Mouse (Mus musculus) forebrain, embryonic 16.5 days (tissue): ENCODE measurements around the gene Rmi2. TPM values are rescaled to one million over a fixed set of nuclear protein-coding genes. Genes with fewer than 3 reads are reported as not detected.
A peak's percentile ranks its signal among the peaks of the same experiment; 100 is the strongest.

Experiments
- ATAC-seq: fragments of 200-750 bp; cut with Nextera tagmentation; 2 replicates; pipeline ENCODE4 v1.8.0; 2017; ENCODE audit warnings: mild to moderate bottlenecking, moderate library complexity
- H3K27ac ChIP-seq: fragments of 300-500 bp; sonication (generic); 2 replicates; pipeline ENCODE4 v1.5.1; 2014; ENCODE audit warnings: low read length, control low read depth
- H3K27me3 ChIP-seq: fragments of 300-500 bp; sonication (generic); replicated peaks from 2 replicates; pipeline ENCODE4 v1.6.1; 2014; ENCODE audit warnings: low read length; ENCODE audit not compliant: control insufficient read depth, insufficient read depth
- H3K36me3 ChIP-seq: fragments of 300-500 bp; sonication (generic); 2 replicates; pipeline ENCODE4 v1.6.1; 2014; ENCODE audit not compliant: control insufficient read depth, insufficient read depth
- H3K4me1 ChIP-seq: fragments of 300-500 bp; sonication (generic); replicated peaks from 2 replicates; pipeline ENCODE4 v1.6.1; 2014; ENCODE audit warnings: low read length; ENCODE audit not compliant: control insufficient read depth, insufficient read depth
- H3K4me2 ChIP-seq: fragments of 300-500 bp; sonication (generic); 2 replicates; pipeline ENCODE4 v1.6.1; 2014; ENCODE audit warnings: mild to moderate bottlenecking, low read length, control low read depth
- H3K4me3 ChIP-seq: fragments of 300-500 bp; sonication (generic); replicated peaks from 2 replicates; pipeline ENCODE4 v1.5.1; 2014; ENCODE audit warnings: mild to moderate bottlenecking, low read length, control low read depth
- H3K9ac ChIP-seq: fragments of 300-500 bp; sonication (generic); replicated peaks from 2 replicates; pipeline ENCODE4 v1.6.1; 2014; ENCODE audit warnings: low read depth, low read length, control low read depth
- H3K9me3 ChIP-seq: fragments of 300-500 bp; sonication (generic); 2 replicates; pipeline ENCODE4 v1.6.1; 2016; ENCODE audit warnings: low read length; ENCODE audit not compliant: control insufficient read depth
- WGBS: fragments of 180-500 bp; shearing (Covaris S2); extraction: QIAGEN DNeasy Blood & Tissue Kit; methylation state at CpG from one replicate; pipeline ENCODE4 v1.1.7; 2014; 5-methylcytosine and 5-hydroxymethylcytosine counted together
- polyA plus RNA-seq: library from polyadenylated mRNA; unstranded; fragments of >200 nt; fragmentation: Nextera tagmentation; extraction: Ambion mirVana; gene quantifications from 2 replicates; pipeline ENCODE4 v1.2.1, GENCODE M21; 2015

Rmi2 gene
- polyA plus RNA-seq, 1 experiment from 2014 or later, result 0.94 TPM

GRCm38 (mm10) chr16:10838487-10839245 lies 3.8 kb downstream of the Rmi2 start:
- Histone ChIP-seq H3K27ac (no peak overlapping the region), H3K4me3 (no peak overlapping the region), H3K4me2 (no peak overlapping the region), H3K4me1 (peaks cover 10% of the 10 kb centered on the region), H3K36me3 (no peaks in the 10 kb centered on the region), H3K9ac (no peak overlapping the region), H3K9me3 (no peaks in the 10 kb centered on the region), H3K27me3 (no peaks in the 10 kb centered on the region)
- ATAC-seq, result no peak
- WGBS, result 47% methylated on average over 10 of the region's 10 CpGs

- Histone ChIP-seq H3K4me3 (no peak overlapping the region), H3K9ac (no peak overlapping the region), H3K36me3 (no peaks in the 10 kb centered on the region), H3K9me3 (no peaks in the 10 kb centered on the region), H3K4me2 (no peak overlapping the region), H3K27ac (no peak overlapping the region), H3K27me3 (no peaks in the 10 kb centered on the region), H3K4me1 (peaks cover 12% of the 10 kb centered on the region)
- no peak for ATAC-seq
- 89% methylated on average over 12 of the region's 14 CpGs for WGBS
Observed at GRCm38 (mm10) chr16:10840018-10840417, 5.2 kb downstream of the Rmi2 start.

- H3K27ac ChIP-seq, result no peak overlapping the region
- H3K9me3 ChIP-seq, result no peaks in the 10 kb centered on the region
- H3K4me3 ChIP-seq, result no peak overlapping the region
- H3K27me3 ChIP-seq, result no peaks in the 10 kb centered on the region
- no peak overlapping the region for H3K4me2 ChIP-seq
- WGBS, result 78% methylated on average over 4 of the region's 4 CpGs
- no peaks in the 10 kb centered on the region for H3K36me3 ChIP-seq
- ATAC-seq, result no peak
- peaks cover 7% of the 10 kb centered on the region; the same call in 1 of the 2 replicates for H3K4me1 ChIP-seq
- no peak overlapping the region for H3K9ac ChIP-seq
Observed at GRCm38 (mm10) chr16:10842282-10842855, 7.5 kb downstream of the Rmi2 start.

GRCm38 (mm10) chr16:10843486-10844318 lies 8.8 kb downstream of the Rmi2 start:
- ATAC-seq, result peak; percentile 45; the same call in 1 of the 2 replicates
- Histone ChIP-seq H3K4me2 (peak overlapping the region; percentile 27), H3K4me1 (peaks cover 7% of the 10 kb centered on the region; the same call in 1 of the 2 replicates), H3K4me3 (no peak overlapping the region), H3K36me3 (no peaks in the 10 kb centered on the region), H3K27me3 (no peaks in the 10 kb centered on the region), H3K9ac (peak overlapping the region; percentile 18; the same call in 1 of the 2 replicates), H3K9me3 (no peaks in the 10 kb centered on the region), H3K27ac (no peak overlapping the region)
- 29% methylated on average over 18 of the region's 18 CpGs for WGBS

- 67% methylated on average over 6 of the region's 6 CpGs for WGBS
- Histone ChIP-seq H3K4me2 (no peak overlapping the region), H3K27me3 (no peaks in the 10 kb centered on the region)
Observed at GRCm38 (mm10) chr16:10844319-10844670, 9.4 kb downstream of the Rmi2 start.

GRCm38 (mm10) chr16:10845952-10846351 lies 11.1 kb downstream of the Rmi2 start:
- Histone ChIP-seq H3K4me3 (no peak overlapping the region), H3K4me1 (peaks cover 20% of the 10 kb centered on the region), H3K9ac (no peak overlapping the region), H3K27me3 (no peaks in the 10 kb centered on the region), H3K36me3 (no peaks in the 10 kb centered on the region), H3K9me3 (no peaks in the 10 kb centered on the region), H3K27ac (no peak overlapping the region), H3K4me2 (no peak overlapping the region)
- WGBS, result 84% methylated on average over 6 of the region's 6 CpGs
- no peak for ATAC-seq

More at GRCm38 (mm10) chr16:10844319-10844670, 9.4 kb downstream of the Rmi2 start:
- peaks cover 7% of the 10 kb centered on the region; the same call in 1 of the 2 replicates for H3K4me1 ChIP-seq
- H3K9me3 ChIP-seq, result no peaks in the 10 kb centered on the region
- no peaks in the 10 kb centered on the region for H3K36me3 ChIP-seq
- no peak for ATAC-seq
- no peak overlapping the region for H3K27ac ChIP-seq
- no peak overlapping the region for H3K9ac ChIP-seq
- no peak overlapping the region for H3K4me3 ChIP-seq

- H3K9me3 ChIP-seq, result no peaks in the 10 kb centered on the region
- no peak overlapping the region for H3K9ac ChIP-seq
- no peak overlapping the region for H3K4me2 ChIP-seq
- ATAC-seq, result no peak
- H3K27ac ChIP-seq, result no peak overlapping the region
- H3K36me3 ChIP-seq, result no peaks in the 10 kb centered on the region
- H3K4me1 ChIP-seq, result peaks cover 22% of the 10 kb centered on the region
- 64% methylated on average over 4 of the region's 4 CpGs for WGBS
- no peak overlapping the region for H3K4me3 ChIP-seq
- H3K27me3 ChIP-seq, result no peaks in the 10 kb centered on the region
Observed at GRCm38 (mm10) chr16:10846503-10846902, 11.6 kb downstream of the Rmi2 start.

- peak; percentile 35; the same call in 1 of the 2 replicates for ATAC-seq
- H3K27me3 ChIP-seq, result no peaks in the 10 kb centered on the region
- no peak overlapping the region for H3K4me2 ChIP-seq
- H3K9me3 ChIP-seq, result no peaks in the 10 kb centered on the region
- H3K27ac ChIP-seq, result no peak overlapping the region
- H3K36me3 ChIP-seq, result no peaks in the 10 kb centered on the region
- WGBS, result 50% methylated on average over 12 of the region's 12 CpGs
- peaks cover 15% of the 10 kb centered on the region for H3K4me1 ChIP-seq
- no peak overlapping the region for H3K4me3 ChIP-seq
- no peak overlapping the region for H3K9ac ChIP-seq
Observed at GRCm38 (mm10) chr16:10849965-10850861, 15.4 kb downstream of the Rmi2 start.
